Mouse (Mus musculus) skeletal muscle tissue, postnatal 0 days (tissue): ENCODE measurements around the gene Maged2. TPM values are rescaled to one million over a fixed set of nuclear protein-coding genes. Genes with fewer than 3 reads are reported as not detected.

Source experiments
- polyA plus RNA-seq: library from polyadenylated mRNA; unstranded; fragments of >200 nt; fragmentation: Nextera tagmentation; extraction: Ambion mirVana; gene quantifications from 2 replicates; pipeline ENCODE4 v1.2.1, GENCODE M21; 2015

Gene Maged2
- polyA plus RNA-seq = 1,100 and 1,110 TPM in 2 replicates

GRCm38 (mm10) chrX:150814139-150814469, at the start of gene Maged2:
Gene Maged2 (minus strand): TSS chrX:150814345.

Other genes with a start within 250 kb of the Maged2 start
- gene Pfkfb1, start 226.1 kb downstream of the Maged2 start, polyA plus RNA-seq = 6.9 and 9.1 TPM in 2 replicates
- 5.0 and 7.0 TPM in 2 replicates for gene Apex2, start 224.5 kb downstream of the Maged2 start, polyA plus RNA-seq
- gene Tro, start 156.8 kb downstream of the Maged2 start, polyA plus RNA-seq = 5.6 and 6.0 TPM in 2 replicates
- 12.2 and 12.4 TPM in 2 replicates for gene Gnl3l, start 203.0 kb upstream of the Maged2 start, polyA plus RNA-seq
- 3.3 and 4.5 TPM in 2 replicates for gene Fgd1, start 231.8 kb upstream of the Maged2 start, polyA plus RNA-seq